Mouse (Mus musculus) megakaryocyte, embryonic 14.5 days (primary cell): Measurements from ENCODE around the gene Ldb3.

Experiments
- FLI1 ChIP-seq: IDR thresholded peaks from 2 replicates; pipeline ENCODE4 v1.6.1; 2012; ENCODE audit warnings: low read length, inconsistent platforms, mixed read lengths
- GATA1 ChIP-seq: IDR thresholded peaks from 3 replicates; pipeline ENCODE4 v1.6.1; 2012; ENCODE audit warnings: mixed read lengths, low read length, inconsistent platforms, borderline replicate concordance

GRCm38 (mm10) chr14:34585358-34586105, 3.0 kb downstream of the Ldb3 start:
- TF ChIP-seq GATA1 (no peak), FLI1 (no peak)
